ENCODE assay signal across 8 mouse cellular contexts in genomic region chr12:84009171-84009965, GRCm38 (mm10). TPM values are rescaled to one million over a fixed set of nuclear protein-coding genes. Genes with fewer than 3 reads are reported as not detected.
A peak's percentile ranks its signal among the peaks of the same experiment; 100 is the strongest.
DNase-seq lines count a peak whose midpoint lies in the region; ATAC-seq and TF ChIP-seq lines count a peak whose summit lies in the region.
"Not testable (repeated sequence)": the region's sequence is repeated elsewhere in the genome, so short reads cannot be mapped to it uniquely, and the experiment has no call there.

Gene Acot1, plus strand, starts transcription at chr12:84009490.

- peak within 1 kb of the TSS; percentile 55 for H3K9ac ChIP-seq in hindbrain, embryonic 11.5 days (ENCODE audit: low read depth, low read length)
- peak within 1 kb of the TSS; percentile 59 for H3K9ac ChIP-seq in lung, embryonic 14.5 days
- H3K9ac ChIP-seq in neural tube, embryonic 15.5 days (replicated peaks), result peak within 1 kb of the TSS; percentile 44

- H3K4me1 ChIP-seq in hindbrain, embryonic 11.5 days (replicated peaks; ENCODE audit: control insufficient read depth, insufficient read depth, low read length); thymus, adult 2 months (replicated peaks; ENCODE audit: control insufficient read depth, insufficient read depth, low read length): not testable (repeated sequence)
- H3K4me1 ChIP-seq in lung, embryonic 14.5 days (ENCODE audit: insufficient read depth), result peaks cover 11% of the 10 kb centered on the region
- peaks cover 24% of the 10 kb centered on the region for H3K4me1 ChIP-seq in neural tube, embryonic 15.5 days

- peak; percentile 93 for DNase-seq in Muller cell, postnatal 12 days (ENCODE audit: inconsistent ontology term)
- DNase-seq in cerebellum, postnatal 36 days, result peak; percentile 25 to 52
- peak; percentile 42 to 64 for DNase-seq in frontal cortex, postnatal 36 days (ENCODE audit: low spot score in 2 of 2)
- DNase-seq in hindbrain, embryonic 11.5 days (ENCODE audit: low spot score), result peak; percentile 82
- peak; percentile 56 to 72 for DNase-seq in layer of hippocampus, postnatal 10 days (ENCODE audit: low spot score in 2 of 2)
- DNase-seq in lung, embryonic 14.5 days, result peak; percentile 91
- peak; percentile 37 for DNase-seq in thymus, adult 2 months

- H3K4me2 ChIP-seq in hindbrain, embryonic 11.5 days (replicated peaks; ENCODE audit: low read depth, low read length), result peak within 1 kb of the TSS; percentile 49
- peak within 1 kb of the TSS; percentile 62 for H3K4me2 ChIP-seq in lung, embryonic 14.5 days
- peak within 1 kb of the TSS; percentile 60 for H3K4me2 ChIP-seq in neural tube, embryonic 15.5 days

- peak; percentile 90 for ATAC-seq in hindbrain, embryonic 11.5 days (ENCODE audit: low FRiP score)
- peak; percentile 98 for ATAC-seq in lung, embryonic 14.5 days (ENCODE audit: insufficient read depth)
- ATAC-seq in neural tube, embryonic 15.5 days (ENCODE audit: low FRiP score), result peak; percentile 90

- WGBS in hindbrain, embryonic 11.5 days, result 1% methylated on average over 47 of the region's 70 CpGs
- WGBS in lung, embryonic 14.5 days, result under 1% methylated on average over 53 of the region's 70 CpGs
- under 1% methylated on average over 55 of the region's 70 CpGs for WGBS in neural tube, embryonic 15.5 days
- 3% methylated on average over 60 of the region's 70 CpGs for WGBS in thymus, adult 2 months

- not testable (repeated sequence) for TF ChIP-seq POLR2A in thymus, adult 2 months (IDR thresholded peaks at IDR 0.05; ENCODE audit: control insufficient read depth, extremely low read depth, insufficient read depth, low read length, poor library complexity)

- H3K36me3 ChIP-seq in hindbrain, embryonic 11.5 days (ENCODE audit: control insufficient read depth, insufficient read depth, low read length); lung, embryonic 14.5 days (ENCODE audit: insufficient read depth); neural tube, embryonic 15.5 days; thymus, adult 2 months (ENCODE audit: control insufficient read depth, insufficient read depth, low read length): not testable (repeated sequence)

- peak within 1 kb of the TSS; percentile 43 for H3K4me3 ChIP-seq in hindbrain, embryonic 11.5 days (ENCODE audit: low read depth, low read length)
- H3K4me3 ChIP-seq in lung, embryonic 14.5 days (ENCODE audit: low read depth, low read length), result peak within 1 kb of the TSS; percentile 47
- H3K4me3 ChIP-seq in neural tube, embryonic 15.5 days (replicated peaks), result peak within 1 kb of the TSS; percentile 50
- peak within 1 kb of the TSS; percentile 51 for H3K4me3 ChIP-seq in thymus, adult 2 months (ENCODE audit: control insufficient read depth, insufficient read depth, low read length)

- peak within 1 kb of the TSS; percentile 58 for H3K27ac ChIP-seq in hindbrain, embryonic 11.5 days (ENCODE audit: low read depth, low read length)
- peak within 1 kb of the TSS; percentile 83 for H3K27ac ChIP-seq in lung, embryonic 14.5 days (ENCODE audit: low read depth)
- peak within 1 kb of the TSS; percentile 77 for H3K27ac ChIP-seq in neural tube, embryonic 15.5 days (replicated peaks)
- not testable (repeated sequence) for H3K27ac ChIP-seq in thymus, adult 2 months (ENCODE audit: control insufficient read depth, insufficient read depth, low read length)

- TF ChIP-seq CTCF in lung, embryonic 14.5 days (IDR thresholded peaks at IDR 0.05; ENCODE audit: low read depth); thymus, adult 2 months (IDR thresholded peaks at IDR 0.05; ENCODE audit: borderline replicate concordance, control insufficient read depth, extremely low read depth, insufficient read depth, low read length, poor library complexity): not testable (repeated sequence)

- not testable (repeated sequence) for H3K9me3 ChIP-seq in hindbrain, embryonic 11.5 days (ENCODE audit: control insufficient read depth, low read length); lung, embryonic 14.5 days (ENCODE audit: low read depth, low read length); neural tube, embryonic 15.5 days (replicated peaks)

- not testable (repeated sequence) for H3K27me3 ChIP-seq in hindbrain, embryonic 11.5 days (ENCODE audit: control insufficient read depth, insufficient read depth, low read length); lung, embryonic 14.5 days (ENCODE audit: insufficient read depth, low read length); neural tube, embryonic 15.5 days (replicated peaks); thymus, adult 2 months (ENCODE audit: control insufficient read depth, insufficient read depth, low read length)

RNA-seq across cellular contexts. Expression of gene Acot1, which starts in this region (rescaled TPM):
- 45.5 and 49.5 TPM in 2 replicates for polyA plus RNA-seq in hindbrain, embryonic 11.5 days (2014; fragmentation: Nextera tagmentation; extraction: Ambion mirVana)
- total RNA-seq in layer of hippocampus, postnatal 10 days (2021), result 10 to 100 TPM; 29.1 to 33.3 TPM
- 92.9 and 98.2 TPM in 2 replicates for polyA plus RNA-seq in lung, embryonic 14.5 days (2014; fragmentation: Nextera tagmentation; extraction: Ambion mirVana)
- 71.2 and 78.4 TPM in 2 replicates for polyA plus RNA-seq in neural tube, embryonic 15.5 days (2015; fragmentation: Nextera tagmentation; extraction: Ambion mirVana)
- polyA plus RNA-seq in thymus, adult 2 months (2012; rRNA removed), result 3.6 TPM in 2 replicates

Comparison
In these comparisons a context has a peak if more than half of its experiments do, and no peak if none do; other contexts are left out.
1. RNA of gene Acot1 (polyA plus RNA-seq): 92.9 to 98.2 TPM in lung, embryonic 14.5 days, 71.2 to 78.4 TPM in neural tube, embryonic 15.5 days and 45.5 to 49.5 TPM in hindbrain, embryonic 11.5 days; 3.6 TPM in thymus, adult 2 months; every median in the first group is over 10 times any median in the second.
2. DNase-seq: peak in every context shown above with its lines; median percentile 93 in Muller cell, postnatal 12 days; 91 in lung, embryonic 14.5 days; 82 in hindbrain, embryonic 11.5 days; 64 in layer of hippocampus, postnatal 10 days; 53 in frontal cortex, postnatal 36 days; 38 in cerebellum, postnatal 36 days; 37 in thymus, adult 2 months.
3. Peak in every context shown above with its lines, with median percentiles within 50 percentile points of each other: ATAC-seq, H3K4me2 ChIP-seq, H3K4me3 ChIP-seq and H3K9ac ChIP-seq.